Mouse (Mus musculus) liver, adult 2 months (tissue): ENCODE results near the gene Armc12.

Experiments
- CTCF ChIP-seq: fragments of 200-500 bp; IDR thresholded peaks from 2 replicates; pipeline ENCODE4 v1.5.1; 2011; ENCODE audit warnings: low read depth, low read length, control low read depth
- POLR2A ChIP-seq: fragments of 200-500 bp; IDR thresholded peaks from 2 replicates; pipeline ENCODE4 v1.6.1; 2011; ENCODE audit warnings: low read length, control low read depth; ENCODE audit not compliant: insufficient read depth; ENCODE audit errors: extremely low read depth

DNA sequence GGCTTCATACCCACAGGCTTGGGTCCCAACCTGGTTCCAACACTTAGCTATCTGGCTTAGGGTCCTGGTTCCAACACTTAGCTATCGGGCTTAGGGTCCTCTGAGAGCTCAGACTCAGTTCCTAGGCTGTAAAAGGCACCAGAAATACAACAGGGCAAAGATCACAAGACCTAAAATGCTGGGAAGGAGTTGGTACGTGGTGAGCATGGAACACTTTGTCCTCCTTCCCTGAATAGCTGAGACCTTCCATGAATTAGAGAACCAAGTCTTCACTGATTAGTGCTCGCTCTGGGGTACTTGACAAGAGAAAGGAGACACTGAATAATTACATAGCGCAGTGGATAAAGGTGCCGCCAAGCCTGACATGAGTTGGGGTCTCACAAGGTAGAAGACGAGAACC is 8.7 kb upstream of the Armc12 start:
- TF ChIP-seq CTCF (no peak), POLR2A (no peak)
